16 mouse cellular contexts compared by ENCODE assay signal in the genomic region with DNA sequence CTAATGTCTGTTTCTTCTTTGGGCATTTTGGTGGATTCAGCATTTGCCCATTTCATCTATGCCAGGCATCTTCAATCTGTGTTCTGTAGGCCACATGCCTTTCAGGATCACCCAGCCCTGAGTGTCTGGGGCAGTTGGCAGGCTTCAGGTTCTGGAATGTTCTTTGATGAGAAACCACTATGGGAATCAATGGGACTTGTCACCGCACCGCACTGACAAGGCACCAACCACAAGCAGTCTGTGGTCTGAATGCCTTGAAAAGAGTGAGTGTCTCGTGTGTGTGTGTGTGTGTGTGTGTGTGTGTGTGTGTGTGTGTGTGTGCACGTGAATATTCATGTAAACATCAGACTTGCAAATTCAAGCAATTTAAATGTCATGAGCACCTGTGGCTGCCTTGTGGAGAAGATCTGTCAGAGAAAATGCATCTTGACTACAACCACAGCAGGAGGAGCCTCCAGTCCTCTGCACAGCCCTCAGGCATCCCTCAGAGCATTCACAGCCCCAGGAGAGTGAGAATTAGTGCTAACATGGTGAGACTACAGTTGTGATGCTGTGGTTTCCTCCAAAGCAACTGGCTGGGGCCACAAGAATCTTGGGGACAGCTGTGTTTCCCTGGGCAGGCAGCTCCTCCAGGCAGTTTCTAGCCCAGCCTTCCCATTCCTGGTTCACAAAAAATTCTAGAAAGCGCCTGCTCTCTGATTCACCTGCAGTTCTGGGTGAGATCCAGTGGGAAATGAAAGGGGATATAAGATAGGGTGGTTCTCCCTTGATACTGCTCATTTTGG. TPM values are rescaled to one million over a fixed set of nuclear protein-coding genes. Genes with fewer than 3 reads are reported as not detected.
"Had no signal": no experiment of that assay in that cellular context is flagged by ENCODE, and none has a peak within 500 bp of the region (broad histone marks: within the 10 kb centered on the region; RNA-seq: fewer than 3 reads in every experiment).

No protein-coding gene starts in this region.

- H3K9me3 ChIP-seq: liver, embryonic 13.5 days; midbrain, embryonic 15.5 days had no signal

- H3K4me1 ChIP-seq: liver, embryonic 13.5 days; midbrain, embryonic 15.5 days had no signal

- H3K9ac ChIP-seq: liver, embryonic 13.5 days; midbrain, embryonic 15.5 days had no signal

- ATAC-seq: midbrain, embryonic 15.5 days had no signal

- H3K27ac ChIP-seq: liver, embryonic 13.5 days; macrophage; midbrain, embryonic 15.5 days had no signal

- H3K27me3 ChIP-seq: midbrain, embryonic 15.5 days had no signal

- DNase-seq: kidney, adult 9 months; kidney, postnatal 14 days; kidney, postnatal 4 days; layer of hippocampus, adult 9-11 months; liver, embryonic 13.5 days; lung, adult 2 months; lung, postnatal 14 days; thymus, adult 18-20 months; thymus, postnatal 36 days had no signal

- H3K36me3 ChIP-seq: liver, embryonic 13.5 days; midbrain, embryonic 15.5 days had no signal

- H3K4me2 ChIP-seq: liver, embryonic 13.5 days; midbrain, embryonic 15.5 days had no signal

- H3K4me3 ChIP-seq: liver, embryonic 13.5 days; midbrain, embryonic 15.5 days had no signal

RNA-seq across cellular contexts. Expression of gene Ntsr1, which starts 21.9 kb away (rescaled TPM):
- total RNA-seq: liver, adult 2 months; megakaryocyte, adult 5-6 weeks; monocyte, adult 5-6 weeks had no signal
- polyA plus RNA-seq: limb, embryonic 11.5 days; liver, adult 2 months; lung, adult 2 months; macrophage; spleen, adult 2 months had no signal
